Mouse (Mus musculus) urinary bladder, adult 2 months (tissue): ENCODE data around the gene 1600014C10Rik. TPM values are rescaled to one million over a fixed set of nuclear protein-coding genes. Genes with fewer than 3 reads are reported as not detected.

ENCODE experiments used
- DNase-seq: peaks from one replicate; pipeline ENCODE4 v3.0.0; 2022; ENCODE audit warnings: low spot score
- polyA plus RNA-seq: library from polyadenylated mRNA; depleted of rRNA; stranded (reverse); fragments of >200 nt; gene quantifications from 2 replicates; pipeline ENCODE4 v1.2.3, GENCODE M21; 2012

The 1600014C10Rik gene
- polyA plus RNA-seq, 1 experiment, result 52.4 TPM

DNA sequence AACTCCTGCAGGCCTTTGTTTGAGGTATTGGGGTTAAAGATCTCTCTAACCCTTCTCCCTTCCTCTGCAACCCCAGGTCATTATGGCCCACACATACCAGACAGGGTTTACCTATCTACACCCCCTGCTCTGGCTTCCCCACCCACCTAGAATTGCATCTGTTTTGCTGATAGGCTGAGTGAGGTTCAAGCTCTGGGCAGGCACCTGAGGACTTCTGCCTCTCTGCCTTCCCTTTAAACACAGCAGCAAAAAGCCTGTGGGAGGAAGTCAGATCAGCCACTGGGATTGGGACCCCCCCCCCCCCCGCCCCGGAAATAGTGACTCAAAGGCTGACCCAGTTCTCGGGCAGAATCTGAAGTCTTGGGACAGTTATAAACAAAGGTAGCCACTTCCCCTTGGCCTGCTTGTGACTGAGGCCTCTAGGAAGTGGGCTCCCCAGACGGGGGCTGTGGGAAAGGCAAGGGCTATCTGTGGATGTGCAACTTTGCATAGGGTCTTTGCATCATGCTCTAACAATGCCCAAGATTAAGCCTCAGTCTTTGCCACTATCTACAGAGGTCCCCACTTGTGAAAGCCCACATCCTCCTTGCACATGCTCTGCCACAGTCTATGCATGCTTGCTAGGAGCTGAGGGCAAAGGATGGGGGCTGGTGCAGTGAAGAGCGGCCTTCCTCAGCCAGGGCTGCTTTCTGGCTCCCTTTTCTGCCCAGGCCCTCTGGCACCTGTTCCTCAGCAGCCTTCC, 31.6 kb downstream of the 1600014C10Rik start:
- DNase-seq, result no peak

GRCm38 (mm10) chr7:38215281-38215680, 32.3 kb downstream of the 1600014C10Rik start:
- DNase-seq, result no peak

DNA sequence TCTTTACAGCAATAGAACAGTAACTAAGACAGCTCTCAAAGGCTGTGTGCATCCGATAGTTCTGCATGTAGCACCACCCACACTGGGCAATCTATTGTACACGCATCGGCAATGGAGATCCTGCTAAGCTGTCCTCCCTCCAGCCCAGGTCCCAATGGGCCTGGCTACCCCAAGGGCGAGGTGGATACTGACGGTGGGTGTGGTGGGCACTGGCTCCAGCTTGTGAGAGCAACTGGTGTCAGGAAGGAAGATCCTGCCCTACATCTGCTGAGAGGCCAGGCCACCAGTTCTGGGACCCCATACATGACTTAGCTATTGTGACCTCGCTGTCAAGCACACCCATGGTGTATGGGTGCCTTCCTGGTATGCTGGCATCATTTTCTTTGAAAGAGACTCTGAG, 32.7 kb downstream of the 1600014C10Rik start:
- no peak for DNase-seq

GRCm38 (mm10) chr7:38217417-38218171, 34.6 kb downstream of the 1600014C10Rik start:
- DNase-seq, result no peak

- no peak for DNase-seq
Measured at GRCm38 (mm10) chr7:38218631-38219367, 35.8 kb downstream of the 1600014C10Rik start.

GRCm38 (mm10) chr7:38219526-38219925, 36.5 kb downstream of the 1600014C10Rik start:
- DNase-seq, result no peak

DNA sequence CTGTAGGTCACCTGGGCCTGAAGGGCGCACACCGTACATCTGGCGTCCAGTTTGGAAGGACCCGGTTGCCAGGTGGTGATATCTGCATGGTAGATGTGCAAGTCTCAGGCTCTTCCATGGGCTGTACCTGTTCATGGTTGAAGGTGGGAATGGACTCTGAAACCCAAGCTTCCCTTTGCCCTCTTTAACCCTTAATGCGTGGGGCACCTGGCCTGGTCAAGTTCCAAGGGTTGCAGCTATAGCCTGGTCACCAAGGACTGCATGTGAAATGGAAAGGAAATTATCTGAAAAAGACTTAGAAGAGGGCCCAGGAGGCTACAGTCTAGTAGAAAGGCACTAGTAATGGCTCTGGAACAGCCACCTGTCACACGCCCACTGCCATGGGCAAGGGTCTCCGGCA, 37.8 kb downstream of the 1600014C10Rik start:
- DNase-seq, result no peak

DNA sequence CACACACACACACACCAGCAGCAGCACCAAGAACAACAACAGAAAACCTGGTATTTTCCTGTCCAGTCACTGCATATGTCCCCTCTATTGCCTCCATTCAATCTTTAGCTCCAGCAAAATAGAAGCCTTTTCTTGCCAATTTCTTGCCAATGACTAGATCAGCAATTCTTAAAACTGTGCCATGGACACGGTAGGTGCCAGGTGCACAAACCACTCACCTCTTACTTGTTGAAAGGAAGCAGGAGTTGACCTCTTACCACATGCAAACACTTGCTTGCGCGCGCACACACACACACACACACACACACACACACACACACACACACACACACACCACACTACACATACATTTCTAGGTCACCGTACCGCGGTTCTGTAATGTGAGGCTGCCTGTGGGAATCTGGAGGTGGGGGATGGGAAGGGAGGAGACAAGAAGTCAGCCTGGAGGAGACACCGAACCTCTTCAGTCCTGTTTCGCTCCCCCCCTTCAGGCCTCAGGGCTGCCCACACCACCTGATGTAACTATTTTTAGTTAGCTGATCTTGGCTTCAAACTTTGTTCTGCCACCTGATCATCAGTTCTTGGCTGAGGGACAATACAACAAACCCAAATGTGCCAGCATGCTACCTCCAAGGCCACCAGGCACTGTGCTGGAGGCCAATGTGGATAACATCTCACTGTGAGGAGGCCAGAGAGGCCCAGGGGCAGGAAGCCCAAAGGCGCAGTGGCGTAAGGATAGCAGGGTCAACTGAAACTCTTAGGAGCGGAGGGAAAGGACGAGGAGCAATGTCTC, 41.8 kb downstream of the 1600014C10Rik start:
- no peak for DNase-seq

GRCm38 (mm10) chr7:38226226-38226625, 43.2 kb downstream of the 1600014C10Rik start:
- DNase-seq, result no peak

GRCm38 (mm10) chr7:38227181-38227899, 44.3 kb downstream of the 1600014C10Rik start:
- peak; percentile 59 for DNase-seq

DNA sequence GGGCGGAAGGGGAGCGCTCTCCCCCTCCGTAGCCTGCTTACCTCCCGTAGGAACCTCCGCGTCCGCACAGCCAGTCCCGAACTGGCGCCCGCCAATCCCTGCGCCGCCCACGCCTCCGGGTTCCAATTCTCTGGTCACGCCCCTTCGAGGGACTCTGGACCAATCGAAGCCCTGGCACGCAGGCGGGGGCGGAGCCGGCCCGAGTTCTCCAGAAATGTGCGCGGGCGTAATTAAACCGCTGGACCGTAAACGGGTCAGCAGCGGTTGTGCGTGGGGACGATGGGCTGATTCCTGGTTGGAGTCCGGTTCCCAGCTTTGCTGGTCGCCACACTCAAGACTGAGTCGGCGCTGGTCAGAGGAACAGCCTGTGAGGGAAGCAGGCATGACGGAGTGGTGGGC, 44.9 kb downstream of the 1600014C10Rik start, which contains the start of gene Plekhf1:
Gene Plekhf1, minus strand, starts transcription at position 117 of the 399 bp plus-strand sequence.
- peak; percentile 89 for DNase-seq

DNA sequence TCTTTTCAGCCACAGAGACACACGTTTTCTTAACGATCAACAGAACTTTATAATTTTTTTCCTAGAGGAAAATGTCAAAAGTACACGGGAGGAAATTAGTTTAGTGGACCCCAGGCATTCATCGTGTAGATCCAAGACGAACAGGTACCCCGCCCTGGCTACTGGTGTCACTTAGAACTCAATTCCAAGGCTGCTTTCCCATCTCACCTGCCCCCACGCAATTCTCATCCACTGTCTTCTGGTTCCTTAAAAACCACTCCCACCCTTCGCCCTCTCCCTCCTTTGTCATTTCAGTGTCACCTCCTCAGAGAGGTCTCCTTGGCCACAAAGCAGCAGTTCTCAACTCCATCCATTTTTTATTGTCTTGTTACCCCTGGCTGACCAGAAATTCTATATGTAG, 45.3 kb downstream of the 1600014C10Rik start:
- DNase-seq, result no peak

DNA sequence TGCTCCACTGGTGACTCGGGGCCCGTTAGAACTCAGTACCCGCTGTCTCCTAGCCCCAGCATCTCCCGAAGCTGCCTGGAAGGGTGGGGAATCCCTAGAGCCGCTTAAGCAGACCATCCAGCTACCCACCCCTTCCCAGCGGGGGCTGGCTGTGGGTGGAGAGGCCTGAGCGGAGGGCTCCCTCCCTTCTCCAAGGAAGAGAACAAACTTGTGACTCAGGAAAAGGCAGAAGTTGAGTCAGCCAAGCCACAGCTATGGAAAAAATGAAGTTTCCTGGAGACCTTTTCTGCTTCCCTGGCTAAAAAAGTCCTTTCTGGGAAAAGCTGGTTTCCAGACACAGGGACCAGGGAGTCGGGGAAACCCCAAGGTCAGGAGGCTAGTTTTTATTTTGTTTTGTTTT, 47.3 kb downstream of the 1600014C10Rik start:
- no peak for DNase-seq

- no peak for DNase-seq
Measured at GRCm38 (mm10) chr7:38236400-38237105, 53.5 kb downstream of the 1600014C10Rik start.

- no peak for DNase-seq
Measured at GRCm38 (mm10) chr7:38237140-38237539, 54.1 kb downstream of the 1600014C10Rik start.

- DNase-seq, result no peak
Measured at GRCm38 (mm10) chr7:38242417-38242816, 59.4 kb downstream of the 1600014C10Rik start.
